Mouse (Mus musculus) lung, embryonic 16.5 days (tissue): ENCODE results near the gene Rpl19. TPM values are rescaled to one million over a fixed set of nuclear protein-coding genes. Genes with fewer than 3 reads are reported as not detected.
A peak's percentile ranks its signal among the peaks of the same experiment; 100 is the strongest.

ENCODE experiments used
- ATAC-seq: fragments of 200-750 bp; cut with Nextera tagmentation; 2 replicates; pipeline ENCODE4 v1.8.0; 2017; ENCODE audit warnings: low read depth, mild to moderate bottlenecking, moderate library complexity
- H3K27ac ChIP-seq: fragments of 300-500 bp; sonication (generic); 2 replicates; pipeline ENCODE4 v1.5.1; 2014; ENCODE audit warnings: mild to moderate bottlenecking, control low read depth, low read length
- H3K27me3 ChIP-seq: fragments of 300-500 bp; sonication (generic); 2 replicates; pipeline ENCODE4 v1.6.1; 2014; ENCODE audit warnings: low read depth, low read length, mixed read lengths; ENCODE audit not compliant: control insufficient read depth, insufficient read depth
- H3K36me3 ChIP-seq: fragments of 300-500 bp; sonication (generic); 2 replicates; pipeline ENCODE4 v1.6.1; 2014; ENCODE audit warnings: low read length; ENCODE audit not compliant: control insufficient read depth, insufficient read depth
- H3K4me1 ChIP-seq: fragments of 300-500 bp; sonication (generic); replicated peaks from 2 replicates; pipeline ENCODE4 v1.6.1; 2014; ENCODE audit warnings: low read length, mixed read lengths; ENCODE audit not compliant: control insufficient read depth, insufficient read depth
- H3K4me2 ChIP-seq: fragments of 300-500 bp; sonication (generic); 2 replicates; pipeline ENCODE4 v1.6.1; 2014; ENCODE audit warnings: low read depth, low read length, control low read depth
- H3K4me3 ChIP-seq: fragments of 300-500 bp; sonication (generic); 2 replicates; pipeline ENCODE4 v1.5.1; 2014; ENCODE audit warnings: mild to moderate bottlenecking, low read length, control low read depth
- H3K9ac ChIP-seq: fragments of 300-500 bp; sonication (generic); 2 replicates; pipeline ENCODE4 v1.6.1; 2014; ENCODE audit warnings: low read length, control low read depth
- H3K9me3 ChIP-seq: fragments of 300-500 bp; sonication (generic); 2 replicates; pipeline ENCODE4 v1.6.1; 2016; ENCODE audit warnings: low read length; ENCODE audit not compliant: control insufficient read depth
- WGBS: fragments of 180-500 bp; shearing (Covaris S2); extraction: QIAGEN DNeasy Blood & Tissue Kit; methylation state at CpG from one replicate; pipeline ENCODE4 v1.1.7; 2014; 5-methylcytosine and 5-hydroxymethylcytosine counted together
- polyA plus RNA-seq: library from polyadenylated mRNA; unstranded; fragments of >200 nt; fragmentation: Nextera tagmentation; extraction: Ambion mirVana; gene quantifications from 2 replicates; pipeline ENCODE4 v1.2.1, GENCODE M21; 2015

Gene Rpl19
- polyA plus RNA-seq, 1 experiment from 2014 or later = 999 TPM

DNA sequence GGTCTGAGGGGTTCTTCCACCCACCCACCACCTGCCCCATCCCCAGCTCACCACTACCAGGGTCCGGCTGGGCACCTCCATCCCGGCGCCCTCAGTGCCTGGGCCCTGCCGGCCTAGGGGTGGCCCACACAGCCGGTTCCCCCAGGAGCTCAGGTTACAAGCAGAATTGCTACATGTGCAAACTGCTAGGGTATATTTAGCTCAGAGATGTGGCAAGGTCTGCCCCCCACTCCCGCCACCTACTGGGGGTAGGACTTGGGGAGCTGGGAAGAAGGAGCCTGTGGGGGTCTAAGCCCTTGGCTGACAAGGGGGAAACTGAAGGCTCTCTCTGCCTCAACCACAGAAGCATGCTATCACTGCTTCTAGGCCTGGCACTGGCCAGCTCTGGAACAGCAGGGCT, 8.3 kb upstream of the Rpl19 start:
- no peak for ATAC-seq
- H3K9ac ChIP-seq = no peak overlapping the region
- no peak overlapping the region for H3K27ac ChIP-seq
- H3K4me1 ChIP-seq = peaks cover 16% of the 10 kb centered on the region
- no peaks in the 10 kb centered on the region for H3K27me3 ChIP-seq
- WGBS = 63% methylated on average over 6 of the region's 6 CpGs
- H3K4me2 ChIP-seq = no peak overlapping the region
- no peaks in the 10 kb centered on the region; the same call in 1 of the 2 replicates for H3K36me3 ChIP-seq
- no peaks in the 10 kb centered on the region for H3K9me3 ChIP-seq
- H3K4me3 ChIP-seq = no peak overlapping the region

GRCm38 (mm10) chr11:98018858-98019641, 7.5 kb upstream of the Rpl19 start:
- Histone ChIP-seq H3K27me3 (no peaks in the 10 kb centered on the region), H3K4me1 (peaks cover 16% of the 10 kb centered on the region), H3K27ac (no peak overlapping the region), H3K9me3 (no peaks in the 10 kb centered on the region), H3K9ac (no peak overlapping the region), H3K36me3 (no peaks in the 10 kb centered on the region; the same call in 1 of the 2 replicates), H3K4me2 (no peak overlapping the region), H3K4me3 (no peak overlapping the region)
- no peak for ATAC-seq
- 45% methylated on average over 10 of the region's 10 CpGs for WGBS

- no peaks in the 10 kb centered on the region for H3K27me3 ChIP-seq
- WGBS = 46% methylated on average over 8 of the region's 8 CpGs
- H3K4me1 ChIP-seq = peaks cover 16% of the 10 kb centered on the region
- no peak overlapping the region for H3K9ac ChIP-seq
- H3K4me3 ChIP-seq = no peak overlapping the region
- H3K4me2 ChIP-seq = no peak overlapping the region
- ATAC-seq = no peak
- no peaks in the 10 kb centered on the region; the same call in 1 of the 2 replicates for H3K36me3 ChIP-seq
- H3K9me3 ChIP-seq = no peaks in the 10 kb centered on the region
- H3K27ac ChIP-seq = no peak overlapping the region
These were observed 6.5 kb upstream of the Rpl19 start for GRCm38 (mm10) chr11:98019883-98020610.

DNA sequence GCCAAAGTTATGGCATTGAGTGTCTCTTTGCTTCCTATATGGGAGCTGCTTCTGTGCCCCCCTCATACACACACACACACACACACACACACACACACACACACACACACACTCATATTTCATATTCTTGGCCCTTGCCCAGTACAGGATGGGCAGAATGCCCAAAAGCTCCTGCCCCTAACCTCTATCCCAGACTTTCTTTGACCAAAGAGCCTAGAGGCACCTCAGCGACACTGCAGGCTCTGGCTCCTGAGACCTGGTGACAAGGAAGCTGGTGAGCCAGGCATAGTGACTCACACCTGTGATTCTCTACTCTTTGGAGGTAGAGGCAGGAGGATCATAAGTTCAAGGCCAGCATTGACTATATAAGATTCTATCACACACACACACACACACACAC, 5.8 kb upstream of the Rpl19 start:
- no peaks in the 10 kb centered on the region; the same call in 1 of the 2 replicates for H3K36me3 ChIP-seq
- 53% methylated on average over 1 of the region's 1 CpGs for WGBS
- H3K4me1 ChIP-seq = peaks cover 18% of the 10 kb centered on the region
- no peak overlapping the region for H3K4me2 ChIP-seq
- H3K9ac ChIP-seq = no peak overlapping the region
- no peak for ATAC-seq
- no peaks in the 10 kb centered on the region for H3K27me3 ChIP-seq
- H3K4me3 ChIP-seq = no peak overlapping the region
- H3K27ac ChIP-seq = no peak overlapping the region
- no peaks in the 10 kb centered on the region for H3K9me3 ChIP-seq

- ATAC-seq = no peak
- H3K27ac ChIP-seq = no peak overlapping the region
- peaks cover 22% of the 10 kb centered on the region for H3K4me1 ChIP-seq
- H3K27me3 ChIP-seq = no peaks in the 10 kb centered on the region
- peak overlapping the region; percentile 78 for H3K4me3 ChIP-seq
- H3K9me3 ChIP-seq = no peaks in the 10 kb centered on the region
- no peak overlapping the region for H3K9ac ChIP-seq
- peak overlapping the region; percentile 99 for H3K4me2 ChIP-seq
- WGBS = 31% methylated on average over 2 of the region's 2 CpGs
- no peaks in the 10 kb centered on the region; the same call in 1 of the 2 replicates for H3K36me3 ChIP-seq
These were observed 5.4 kb upstream of the Rpl19 start for GRCm38 (mm10) chr11:98021118-98021517.

DNA sequence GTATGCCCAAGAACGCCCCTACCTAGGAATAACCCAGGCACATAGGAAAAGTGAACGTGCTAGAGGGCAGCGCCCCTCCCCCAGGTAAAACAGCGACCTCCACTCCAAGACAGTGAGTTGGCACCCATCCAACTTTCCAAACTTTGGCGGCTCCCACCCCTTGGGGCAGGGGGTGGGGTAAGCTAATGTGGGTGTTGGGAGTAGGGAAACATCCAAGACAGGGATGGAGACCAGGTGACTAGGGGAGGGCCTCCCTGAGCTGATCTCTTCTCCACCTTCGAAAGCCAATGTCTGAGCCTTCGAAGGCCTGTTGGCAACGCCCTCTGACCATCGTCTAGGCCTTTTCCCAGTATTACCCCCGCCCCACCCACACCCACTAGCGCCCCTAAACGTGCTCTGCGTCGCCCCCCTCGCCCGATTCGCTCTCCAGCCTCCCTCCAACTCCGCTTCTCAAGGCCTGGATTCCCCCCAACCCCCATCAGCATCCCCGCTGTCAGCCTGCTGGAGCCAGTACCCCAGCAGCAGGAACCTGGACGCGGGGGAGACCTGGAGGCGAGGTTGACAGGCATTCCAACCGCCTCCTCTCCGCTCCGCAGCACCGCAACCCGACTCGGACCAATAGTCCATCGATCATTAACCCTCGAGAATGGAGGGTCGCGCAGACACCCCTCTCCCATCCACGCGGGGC, 4.8 kb upstream of the Rpl19 start:
- no peaks in the 10 kb centered on the region for H3K9me3 ChIP-seq
- peak overlapping the region; percentile 99 for H3K4me2 ChIP-seq
- H3K36me3 ChIP-seq = no peaks in the 10 kb centered on the region; the same call in 1 of the 2 replicates
- H3K27ac ChIP-seq = peak overlapping the region; percentile 75
- H3K4me1 ChIP-seq = peaks cover 23% of the 10 kb centered on the region
- peak; percentile 5; the same call in 1 of the 2 replicates for ATAC-seq
- peak overlapping the region; percentile 84 for H3K9ac ChIP-seq
- no peaks in the 10 kb centered on the region for H3K27me3 ChIP-seq
- 4% methylated on average over 32 of the region's 34 CpGs for WGBS
- H3K4me3 ChIP-seq = peak overlapping the region; percentile 78

- ATAC-seq = no peak
- H3K4me1 ChIP-seq = peaks cover 23% of the 10 kb centered on the region
- H3K9me3 ChIP-seq = no peaks in the 10 kb centered on the region
- peak overlapping the region; percentile 78 for H3K4me3 ChIP-seq
- peak overlapping the region; percentile 99 for H3K4me2 ChIP-seq
- no peaks in the 10 kb centered on the region for H3K27me3 ChIP-seq
- peak overlapping the region; percentile 75 for H3K27ac ChIP-seq
- H3K36me3 ChIP-seq = no peaks in the 10 kb centered on the region; the same call in 1 of the 2 replicates
- WGBS = 0% methylated on average over 23 of the region's 23 CpGs
- peak overlapping the region; percentile 84 for H3K9ac ChIP-seq
These were observed 4.3 kb upstream of the Rpl19 start for GRCm38 (mm10) chr11:98022253-98022554.

DNA sequence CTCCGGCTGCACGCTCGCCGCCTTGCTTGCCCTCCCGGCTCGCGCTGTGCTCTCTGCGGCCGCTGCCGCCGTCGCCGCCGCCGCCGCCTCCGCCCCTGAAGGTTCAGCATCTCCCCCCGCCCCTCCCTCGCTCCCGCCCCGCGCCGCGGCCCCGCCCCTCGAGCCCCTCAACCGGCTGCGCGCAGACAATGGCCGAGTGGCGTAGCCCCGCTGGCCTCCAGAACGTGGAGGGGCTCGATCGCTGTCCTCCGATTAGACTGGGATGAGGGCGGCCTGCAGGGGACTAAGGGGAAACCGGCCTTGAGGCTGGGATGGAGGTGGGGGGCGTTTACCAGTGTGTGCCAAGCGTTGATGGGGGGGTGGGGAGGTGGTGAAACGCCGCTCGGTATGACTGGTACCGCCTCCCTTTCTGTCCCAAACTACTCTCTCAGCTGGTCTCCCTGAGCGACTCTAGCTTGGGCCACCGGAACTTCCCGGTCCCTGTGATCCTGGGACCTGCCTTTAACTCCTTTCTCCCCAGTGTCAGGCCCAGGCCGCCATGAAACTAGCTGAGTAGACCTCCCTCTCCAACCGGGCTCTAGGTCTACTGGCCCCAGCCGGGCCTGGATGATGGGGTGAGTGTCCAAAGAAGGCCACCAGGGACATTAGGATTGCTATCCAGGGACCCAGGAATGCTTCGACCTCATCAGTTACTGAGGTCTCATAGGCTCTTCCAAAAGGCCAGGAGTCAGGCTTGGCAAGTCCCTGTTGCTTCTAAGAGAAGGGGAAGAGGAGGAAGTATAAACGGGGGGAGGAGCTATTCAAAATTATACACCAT, 3.7 kb upstream of the Rpl19 start, which contains the start of gene Cacnb1:
TSS of gene Cacnb1 (minus strand) at position 480 of the 817 bp plus-strand sequence.
- peak; percentile 68 for ATAC-seq
- under 1% methylated on average over 47 of the region's 52 CpGs for WGBS
- no peaks in the 10 kb centered on the region for H3K36me3 ChIP-seq
- H3K4me3 ChIP-seq = peak within 1 kb of the TSS; percentile 78
- H3K4me2 ChIP-seq = peak within 1 kb of the TSS; percentile 99
- peak within 1 kb of the TSS; percentile 84 for H3K9ac ChIP-seq
- peak within 1 kb of the TSS; percentile 75 for H3K27ac ChIP-seq
- peaks cover 25% of the 10 kb centered on the region for H3K4me1 ChIP-seq
- no peaks in the 10 kb centered on the region for H3K27me3 ChIP-seq
- H3K9me3 ChIP-seq = no peaks in the 10 kb centered on the region
